Mouse (Mus musculus) myocyte (in vitro differentiated cells): ENCODE results near the gene Fxyd1. TPM values are rescaled to one million over a fixed set of nuclear protein-coding genes. Genes with fewer than 3 reads are reported as not detected.

Experiments
- H3K27me3 ChIP-seq: one replicate; pipeline ENCODE4 v1.6.1; 2011; ENCODE audit not compliant: control insufficient read depth, insufficient read depth, insufficient read length
- H3K36me3 ChIP-seq: one replicate; pipeline ENCODE4 v1.6.1; 2011; ENCODE audit not compliant: control insufficient read depth, insufficient read depth
- H3K4me2 ChIP-seq: one replicate; pipeline ENCODE4 v1.6.1; 2011; ENCODE audit warnings: low read depth, control low read depth
- H3K4me3 ChIP-seq: one replicate; pipeline ENCODE4 v1.5.1; 2011; ENCODE audit warnings: mild to moderate bottlenecking, control low read depth, moderate library complexity
- H3K79me2 ChIP-seq: one replicate; pipeline ENCODE4 v1.6.1; 2011; ENCODE audit not compliant: control insufficient read depth, insufficient read depth
- H3ac ChIP-seq: one replicate; pipeline ENCODE4 v1.6.1; 2011; ENCODE audit not compliant: control insufficient read depth, insufficient read length
- CEBPB ChIP-seq: IDR thresholded peaks from 2 replicates; pipeline ENCODE4 v1.6.1; 2011; ENCODE audit warnings: mild to moderate bottlenecking, moderate library complexity; ENCODE audit not compliant: poor library complexity, insufficient read depth, severe bottlenecking
- E2F4 ChIP-seq: IDR thresholded peaks from one replicate; pipeline ENCODE4 v1.6.1; 2011; ENCODE audit warnings: mild to moderate bottlenecking, control low read depth, moderate library complexity; ENCODE audit not compliant: insufficient read depth
- MAX ChIP-seq: IDR thresholded peaks from one replicate; pipeline ENCODE4 v1.6.1; 2011; ENCODE audit warnings: low read depth, mild to moderate bottlenecking, control low read depth
- MYOD1 ChIP-seq, 3 experiments: IDR thresholded peaks; one replicate each; pipeline ENCODE4 v1.6.1; 2011; ENCODE audit warnings: control low read depth in 2 of 3, low read depth in 2 of 3, mild to moderate bottlenecking in 2 of 3, moderate library complexity in 1 of 3; ENCODE audit not compliant: insufficient read length in 2 of 3, control insufficient read depth in 1 of 3
- MYOG ChIP-seq, 3 experiments: IDR thresholded peaks; one replicate each; pipeline ENCODE4 v1.6.1; 2011; ENCODE audit warnings: control low read depth in 2 of 3, low read depth in 2 of 3, mild to moderate bottlenecking in 2 of 3; ENCODE audit not compliant: insufficient read length in 2 of 3, control insufficient read depth in 1 of 3, insufficient read depth in 1 of 3
- POLR2A ChIP-seq: IDR thresholded peaks from one replicate; pipeline ENCODE4 v1.6.1; 2011; ENCODE audit warnings: low read depth, mild to moderate bottlenecking, control low read depth, moderate library complexity; ENCODE audit not compliant: insufficient read length
- POLR2AphosphoS2 ChIP-seq: IDR thresholded peaks from one replicate; pipeline ENCODE4 v1.6.1; 2011; ENCODE audit warnings: low read depth, control low read depth; ENCODE audit not compliant: insufficient read length
- REST ChIP-seq: IDR thresholded peaks from one replicate; pipeline ENCODE4 v1.6.1; 2011; ENCODE audit warnings: mild to moderate bottlenecking, control low read depth, moderate library complexity; ENCODE audit not compliant: insufficient read depth, insufficient read length
- SRF ChIP-seq: IDR thresholded peaks from one replicate; pipeline ENCODE4 v1.6.1; 2011; ENCODE audit warnings: low read depth; ENCODE audit not compliant: control insufficient read depth, insufficient read length
- TCF12 ChIP-seq: IDR thresholded peaks from one replicate; pipeline ENCODE4 v1.6.1; 2011; ENCODE audit warnings: mild to moderate bottlenecking, control low read depth; ENCODE audit not compliant: poor library complexity, insufficient read depth, severe bottlenecking
- TCF3 ChIP-seq: IDR thresholded peaks from one replicate; pipeline ENCODE4 v1.6.1; 2011; ENCODE audit warnings: low read depth, control low read depth; ENCODE audit not compliant: insufficient read length
- USF1 ChIP-seq: IDR thresholded peaks from one replicate; pipeline ENCODE4 v1.6.1; 2011; ENCODE audit warnings: low read depth, mild to moderate bottlenecking, control low read depth, moderate library complexity
- polyA plus RNA-seq: library from polyadenylated mRNA; unstranded; fragments of >200 nt; fragmentation: generic; extraction: Trizol; gene quantifications from one replicate; pipeline ENCODE4 v1.2.1, GENCODE M21; 2012; ENCODE audit warnings: missing spikeins

Fxyd1 gene
- polyA plus RNA-seq, 1 experiment = 8.4 TPM

DNA sequence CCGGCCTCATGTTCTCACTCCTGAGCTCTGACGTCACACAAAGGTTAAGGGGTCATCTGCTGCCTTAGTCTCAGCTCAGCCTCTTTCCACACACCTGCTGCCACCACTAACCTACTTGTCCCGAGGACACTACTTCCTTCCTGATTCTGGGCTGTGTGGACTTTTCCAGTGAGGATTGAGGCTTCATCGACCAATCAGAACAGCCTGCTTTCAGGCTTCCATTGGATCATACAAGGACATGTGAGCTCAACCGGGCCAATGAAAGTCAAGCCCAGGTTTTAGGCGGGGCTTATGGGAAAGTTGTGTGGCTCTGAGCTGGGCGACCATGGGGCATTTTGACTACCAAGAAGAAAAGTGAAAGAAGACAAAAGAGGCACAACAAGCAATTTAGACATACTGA, 20.1 kb downstream of the Fxyd1 start:
- no peak overlapping the region for H3ac ChIP-seq
- H3K27me3 ChIP-seq = no peaks in the 10 kb centered on the region
- H3K4me2 ChIP-seq = no peak overlapping the region
- TF ChIP-seq REST (no peak), MYOG (IDR thresholded peaks at IDR 0.05; ENCODE audit: control insufficient read depth in 1 of 3, insufficient read depth in 1 of 3, insufficient read length in 2 of 3, low read depth in 2 of 3) (no peak), USF1 (no peak), TCF12 (no peak), MYOD1 (IDR thresholded peaks at IDR 0.05; ENCODE audit: control insufficient read depth in 1 of 3, insufficient read length in 2 of 3, low read depth in 2 of 3) (no peak), CEBPB (no peak)
- H3K36me3 ChIP-seq = no peaks in the 10 kb centered on the region
- no peak overlapping the region for H3K4me3 ChIP-seq
- H3K79me2 ChIP-seq = no peaks in the 10 kb centered on the region

DNA sequence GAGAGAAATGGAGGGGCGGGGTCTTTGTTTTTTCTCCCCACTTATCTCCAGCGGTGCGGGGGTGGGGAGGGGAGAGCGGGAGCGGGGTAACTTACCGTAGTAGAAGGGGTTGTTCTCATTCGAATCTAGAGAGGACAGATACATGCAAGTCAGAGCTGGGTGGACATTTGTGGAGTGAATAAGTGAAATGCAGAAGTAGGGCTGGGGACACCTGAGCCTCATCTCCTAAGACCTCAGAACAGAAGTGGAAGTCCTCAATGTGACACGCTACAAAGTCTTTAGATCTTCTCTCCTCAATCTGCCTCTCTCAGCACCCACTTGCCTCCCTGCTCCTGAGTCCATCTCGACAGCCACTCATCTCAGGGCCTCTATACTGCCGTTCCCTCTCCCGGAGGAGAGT, 21.7 kb downstream of the Fxyd1 start:
- Histone ChIP-seq H3K36me3 (no peaks in the 10 kb centered on the region), H3ac (no peak overlapping the region), H3K27me3 (no peaks in the 10 kb centered on the region), H3K4me3 (no peak overlapping the region), H3K4me2 (no peak overlapping the region), H3K79me2 (no peaks in the 10 kb centered on the region)
- TF ChIP-seq TCF3 (no peak), MYOG (IDR thresholded peaks at IDR 0.05; ENCODE audit: control insufficient read depth in 1 of 3, insufficient read depth in 1 of 3, insufficient read length in 2 of 3, low read depth in 2 of 3) (no peak), POLR2AphosphoS2 (no peak), MYOD1 (IDR thresholded peaks at IDR 0.05; ENCODE audit: control insufficient read depth in 1 of 3, insufficient read length in 2 of 3, low read depth in 2 of 3) (no peak), POLR2A (no peak), TCF12 (no peak), REST (no peak), E2F4 (no peak), SRF (no peak), USF1 (no peak), MAX (no peak), CEBPB (no peak)

- Histone ChIP-seq H3K4me3 (no peak overlapping the region), H3ac (no peak overlapping the region), H3K79me2 (no peaks in the 10 kb centered on the region), H3K27me3 (no peaks in the 10 kb centered on the region), H3K36me3 (no peaks in the 10 kb centered on the region), H3K4me2 (no peak overlapping the region)
- no peak for TF ChIP-seq MYOD1 (IDR thresholded peaks at IDR 0.05; ENCODE audit: control insufficient read depth in 1 of 3, insufficient read length in 2 of 3, low read depth in 2 of 3)
- TF ChIP-seq SRF = no peak
- no peak for TF ChIP-seq USF1
These were observed 22.2 kb downstream of the Fxyd1 start for GRCm38 (mm10) chr7:31034789-31035188.

DNA sequence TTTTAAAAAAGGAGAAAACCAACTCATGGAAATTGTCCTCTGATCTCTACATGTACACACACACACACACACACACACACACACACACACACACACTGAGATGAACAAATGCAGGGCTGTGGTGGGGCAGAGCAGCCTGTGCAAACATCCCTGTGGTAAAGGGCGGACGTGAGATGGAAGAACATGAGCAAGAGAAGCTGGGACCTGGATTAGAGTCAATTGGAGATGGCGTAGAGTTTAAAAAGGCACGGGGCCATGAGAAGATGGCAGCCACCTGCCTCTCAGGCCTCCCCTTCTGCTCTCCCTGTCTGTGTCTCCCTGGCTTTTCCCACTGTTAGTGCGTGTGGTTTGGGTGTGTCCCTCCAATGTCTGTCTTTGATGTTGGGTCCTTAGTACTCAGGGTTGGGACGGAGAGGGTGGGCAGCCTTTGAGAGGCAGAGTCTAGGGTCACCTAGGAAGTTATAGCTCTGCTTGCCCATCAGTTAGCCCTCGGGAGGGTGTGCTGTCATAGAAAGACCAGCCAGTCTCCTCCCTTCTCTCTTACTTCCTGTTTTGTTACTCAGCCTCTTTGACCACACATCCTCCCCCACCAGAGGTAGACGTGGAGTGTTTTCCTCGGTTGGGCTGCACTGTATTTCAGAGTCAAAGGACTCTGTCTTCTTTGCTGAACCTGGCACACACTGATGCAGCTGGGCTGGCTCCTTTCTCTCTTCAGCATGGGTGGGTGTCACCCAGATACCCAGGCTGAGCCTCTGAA, 23.4 kb downstream of the Fxyd1 start:
- H3K27me3 ChIP-seq = no peaks in the 10 kb centered on the region
- no peak for TF ChIP-seq SRF
- no peak for TF ChIP-seq MAX
- TF ChIP-seq E2F4 = no peak
- TF ChIP-seq MYOD1 (IDR thresholded peaks at IDR 0.05; ENCODE audit: control insufficient read depth in 1 of 3, insufficient read length in 2 of 3, low read depth in 2 of 3) = no peak
- no peak for TF ChIP-seq TCF3
- no peak for TF ChIP-seq REST
- TF ChIP-seq POLR2A = no peak
- TF ChIP-seq POLR2AphosphoS2 = no peak
- no peak for TF ChIP-seq MYOG (IDR thresholded peaks at IDR 0.05; ENCODE audit: control insufficient read depth in 1 of 3, insufficient read depth in 1 of 3, insufficient read length in 2 of 3, low read depth in 2 of 3)
- TF ChIP-seq TCF12 = no peak
- TF ChIP-seq USF1 = no peak
- TF ChIP-seq CEBPB = no peak
- H3K4me2 ChIP-seq = no peak overlapping the region
- no peaks in the 10 kb centered on the region for H3K36me3 ChIP-seq
- no peaks in the 10 kb centered on the region for H3K79me2 ChIP-seq
- H3K4me3 ChIP-seq = no peak overlapping the region
- H3ac ChIP-seq = no peak overlapping the region

DNA sequence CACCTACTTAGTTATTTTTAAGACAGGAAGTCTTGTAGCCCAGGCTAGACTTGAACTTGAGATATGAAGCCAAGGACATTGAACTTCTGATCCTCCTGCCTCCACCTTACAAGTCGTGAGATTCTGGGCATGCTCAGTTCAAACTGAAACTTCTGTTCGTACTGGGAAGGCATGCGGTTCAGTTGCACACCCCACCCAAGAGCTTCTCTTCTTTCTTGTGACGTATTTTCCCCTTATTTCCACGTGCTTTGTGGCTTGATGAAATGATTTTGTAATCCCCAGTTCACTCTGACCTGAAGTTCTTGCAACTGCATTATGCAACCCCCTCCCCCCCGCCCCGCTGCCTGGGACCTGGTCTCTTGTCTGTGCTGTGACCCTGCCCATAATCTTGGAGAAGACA, 25.3 kb downstream of the Fxyd1 start:
- H3ac ChIP-seq = no peak overlapping the region
- no peak for TF ChIP-seq REST
- TF ChIP-seq POLR2A = no peak
- TF ChIP-seq TCF12 = no peak
- TF ChIP-seq SRF = no peak
- no peak for TF ChIP-seq MYOD1 (IDR thresholded peaks at IDR 0.05; ENCODE audit: control insufficient read depth in 1 of 3, insufficient read length in 2 of 3, low read depth in 2 of 3)
- no peak for TF ChIP-seq MAX
- no peak for TF ChIP-seq CEBPB
- no peak for TF ChIP-seq USF1
- TF ChIP-seq POLR2AphosphoS2 = no peak
- no peak for TF ChIP-seq TCF3
- H3K4me2 ChIP-seq = no peak overlapping the region
- no peaks in the 10 kb centered on the region for H3K27me3 ChIP-seq
- H3K79me2 ChIP-seq = no peaks in the 10 kb centered on the region
- H3K4me3 ChIP-seq = no peak overlapping the region
- no peaks in the 10 kb centered on the region for H3K36me3 ChIP-seq
